Mouse (Mus musculus): ENCODE results near the gene Trpm3. TPM values are rescaled to one million over a fixed set of nuclear protein-coding genes. Genes with fewer than 3 reads are reported as not detected.

The Trpm3 gene
- total and polyA plus RNA-seq, 3 experiments: 0.49 TPM; not detected in 2

DNA sequence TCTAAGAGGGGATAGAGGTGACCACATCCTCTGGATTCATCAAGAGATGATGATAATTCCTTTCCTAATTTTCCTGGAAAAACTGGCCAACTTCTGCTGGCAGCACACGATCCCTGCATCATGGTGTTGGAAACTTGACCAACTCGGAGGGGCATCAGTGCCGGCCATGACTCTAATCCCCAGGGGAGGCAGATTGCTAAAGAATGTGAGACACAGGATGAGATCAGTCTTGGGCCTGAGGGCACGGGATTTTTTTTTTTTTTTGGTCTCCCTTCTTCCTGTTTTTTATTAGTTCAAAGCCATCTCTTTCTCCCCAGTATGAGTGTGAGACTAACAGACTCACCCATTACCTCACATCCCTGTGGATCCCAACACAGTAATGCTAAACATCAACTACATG is 855.1 kb downstream of the Trpm3 start:
- Histone ChIP-seq H3K36me3 (replicated peaks) (no peaks in the 10 kb centered on the region), H3K4me1 (ENCODE audit: insufficient read depth, low read depth, low read length) (no peaks in the 10 kb centered on the region), H3K27me3 (ENCODE audit: insufficient read depth, low read length) (no peaks in the 10 kb centered on the region), H3K9me3 (replicated peaks) (no peaks in the 10 kb centered on the region), H3K4me3 (ENCODE audit: low read depth, low read length) (no peak overlapping the region)
- TF ChIP-seq GATA2 (IDR thresholded peaks at IDR 0.05; ENCODE audit: borderline replicate concordance, low read depth, low read length): no peak
- no peak for TF ChIP-seq GATA1 (IDR thresholded peaks at IDR 0.05; ENCODE audit: borderline replicate concordance, low read length)
- TF ChIP-seq CTCF (IDR thresholded peaks at IDR 0.05; ENCODE audit: low read depth, low read length): no peak
- no peak for TF ChIP-seq TAL1 (conservative IDR thresholded peaks at IDR 0.05; ENCODE audit: low read depth, low read length)
- TF ChIP-seq POLR2AphosphoS5 (IDR thresholded peaks at IDR 0.05; ENCODE audit: insufficient replicate concordance, low read depth, low read length): no peak
- DNase-seq (ENCODE audit: low spot score) (no peak), ATAC-seq (ENCODE audit: extremely low read depth, insufficient number of reproducible peaks, low FRiP score, poor library complexity, severe bottlenecking) (no peak)

DNA sequence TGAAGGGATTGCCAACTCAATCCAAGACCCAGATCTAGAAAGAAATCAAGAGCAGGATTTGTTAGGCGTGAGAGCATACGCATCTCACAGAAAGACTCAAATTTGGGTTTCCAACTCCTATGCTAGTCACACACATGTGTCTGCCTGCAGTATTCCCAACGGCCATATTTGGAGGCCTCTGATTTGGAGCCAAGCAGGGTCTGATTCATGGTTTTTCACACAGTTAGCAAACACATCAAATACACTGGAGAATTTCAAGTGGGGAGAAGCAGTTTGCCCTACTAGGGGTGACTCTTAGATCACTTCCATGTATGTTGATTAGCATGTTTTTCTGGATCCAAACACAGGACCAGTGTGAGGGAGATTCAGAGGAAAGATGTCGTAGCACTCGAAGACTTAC is 855.7 kb downstream of the Trpm3 start:
- no peak for TF ChIP-seq POLR2AphosphoS5 (IDR thresholded peaks at IDR 0.05; ENCODE audit: insufficient replicate concordance, low read depth, low read length)
- no peak for TF ChIP-seq CTCF (IDR thresholded peaks at IDR 0.05; ENCODE audit: low read depth, low read length)
- TF ChIP-seq GATA2 (IDR thresholded peaks at IDR 0.05; ENCODE audit: borderline replicate concordance, low read depth, low read length): no peak
- no peak for TF ChIP-seq TAL1 (conservative IDR thresholded peaks at IDR 0.05; ENCODE audit: low read depth, low read length)
- TF ChIP-seq GATA1 (IDR thresholded peaks at IDR 0.05; ENCODE audit: borderline replicate concordance, low read length): no peak
- Histone ChIP-seq H3K27me3 (ENCODE audit: insufficient read depth, low read length) (no peaks in the 10 kb centered on the region), H3K9me3 (replicated peaks) (no peaks in the 10 kb centered on the region), H3K4me3 (ENCODE audit: low read depth, low read length) (no peak overlapping the region), H3K4me1 (ENCODE audit: insufficient read depth, low read depth, low read length) (no peaks in the 10 kb centered on the region), H3K36me3 (replicated peaks) (no peaks in the 10 kb centered on the region)
- ATAC-seq (ENCODE audit: extremely low read depth, insufficient number of reproducible peaks, low FRiP score, poor library complexity, severe bottlenecking) (no peak), DNase-seq (ENCODE audit: low spot score) (no peak)

DNA sequence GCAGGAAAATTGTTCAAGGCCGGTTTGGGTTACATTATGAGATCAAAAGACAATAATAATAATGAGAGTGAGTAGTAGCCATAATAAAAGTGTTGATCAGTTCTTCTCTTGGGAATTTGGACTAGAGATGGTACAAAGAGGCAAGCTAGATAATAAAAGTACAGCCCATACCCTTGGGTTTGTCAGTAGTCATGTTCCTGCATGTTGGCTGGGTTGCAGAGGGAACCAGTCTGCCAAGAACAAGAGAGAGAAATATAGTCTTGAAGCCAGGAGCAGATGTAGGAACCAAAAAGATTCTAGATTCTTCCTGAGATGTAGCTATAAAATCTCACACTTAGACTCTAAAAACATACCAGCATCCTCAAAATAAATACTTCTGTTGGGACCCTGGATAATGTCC is 861.4 kb downstream of the Trpm3 start:
- Histone ChIP-seq H3K4me3 (ENCODE audit: low read depth, low read length) (no peak overlapping the region), H3K9me3 (replicated peaks) (no peaks in the 10 kb centered on the region), H3K36me3 (replicated peaks) (no peaks in the 10 kb centered on the region), H3K4me1 (ENCODE audit: insufficient read depth, low read depth, low read length) (no peaks in the 10 kb centered on the region), H3K27me3 (ENCODE audit: insufficient read depth, low read length) (peaks cover 5% of the 10 kb centered on the region)
- DNase-seq (ENCODE audit: low spot score): no peak
- TF ChIP-seq POLR2AphosphoS5 (IDR thresholded peaks at IDR 0.05; ENCODE audit: insufficient replicate concordance, low read depth, low read length) (no peak), GATA2 (IDR thresholded peaks at IDR 0.05; ENCODE audit: borderline replicate concordance, low read depth, low read length) (no peak), GATA1 (IDR thresholded peaks at IDR 0.05; ENCODE audit: borderline replicate concordance, low read length) (no peak), TAL1 (conservative IDR thresholded peaks at IDR 0.05; ENCODE audit: low read depth, low read length) (no peak), CTCF (IDR thresholded peaks at IDR 0.05; ENCODE audit: low read depth, low read length) (no peak)
- ATAC-seq (ENCODE audit: extremely low read depth, insufficient number of reproducible peaks, low FRiP score, poor library complexity, severe bottlenecking): no peak

DNA sequence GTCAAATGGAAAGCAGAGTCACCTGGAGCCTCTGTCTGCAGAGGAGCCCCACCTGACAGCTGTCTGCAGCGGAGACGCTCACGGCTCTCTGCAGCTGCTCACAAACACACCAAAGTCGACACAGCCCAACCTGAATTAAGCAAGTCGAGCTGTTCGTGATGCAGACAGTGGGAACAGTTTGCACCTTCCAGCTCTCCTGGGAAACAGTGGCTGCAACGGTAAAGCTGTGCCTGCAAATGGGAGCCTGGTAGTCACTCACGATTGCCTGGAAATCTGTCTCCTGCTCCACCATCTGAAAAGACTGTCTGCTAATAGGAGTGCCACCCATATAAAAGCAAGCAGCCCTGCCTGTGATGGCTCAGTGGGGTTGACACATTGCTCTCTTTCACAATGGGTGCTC is 865.0 kb downstream of the Trpm3 start:
- no peak for ATAC-seq (ENCODE audit: extremely low read depth, insufficient number of reproducible peaks, low FRiP score, poor library complexity, severe bottlenecking)
- no peak for TF ChIP-seq GATA1 (IDR thresholded peaks at IDR 0.05; ENCODE audit: borderline replicate concordance, low read length)
- no peak for TF ChIP-seq CTCF (IDR thresholded peaks at IDR 0.05; ENCODE audit: low read depth, low read length)
- no peak for TF ChIP-seq TAL1 (conservative IDR thresholded peaks at IDR 0.05; ENCODE audit: low read depth, low read length)
- no peak for TF ChIP-seq GATA2 (IDR thresholded peaks at IDR 0.05; ENCODE audit: borderline replicate concordance, low read depth, low read length)
- no peak for TF ChIP-seq POLR2AphosphoS5 (IDR thresholded peaks at IDR 0.05; ENCODE audit: insufficient replicate concordance, low read depth, low read length)
- Histone ChIP-seq H3K4me1 (ENCODE audit: insufficient read depth, low read depth, low read length) (no peaks in the 10 kb centered on the region; the same call in 1 of the 2 replicates), H3K9me3 (replicated peaks) (no peaks in the 10 kb centered on the region), H3K27me3 (ENCODE audit: insufficient read depth, low read length) (peaks cover 11% of the 10 kb centered on the region), H3K36me3 (replicated peaks) (no peaks in the 10 kb centered on the region), H3K4me3 (ENCODE audit: low read depth, low read length) (no peak overlapping the region)
- no peak for DNase-seq (ENCODE audit: low spot score)

- Histone ChIP-seq H3K9me3 (replicated peaks) (no peaks in the 10 kb centered on the region), H3K36me3 (replicated peaks) (no peaks in the 10 kb centered on the region), H3K4me3 (ENCODE audit: low read depth, low read length) (no peak overlapping the region), H3K4me1 (ENCODE audit: insufficient read depth, low read depth, low read length) (no peaks in the 10 kb centered on the region; the same call in 1 of the 2 replicates), H3K27me3 (ENCODE audit: insufficient read depth, low read length) (peaks cover 11% of the 10 kb centered on the region)
- DNase-seq (ENCODE audit: low spot score) (no peak), ATAC-seq (ENCODE audit: extremely low read depth, insufficient number of reproducible peaks, low FRiP score, poor library complexity, severe bottlenecking) (no peak)
- TF ChIP-seq GATA1 (IDR thresholded peaks at IDR 0.05; ENCODE audit: borderline replicate concordance, low read length) (no peak), GATA2 (IDR thresholded peaks at IDR 0.05; ENCODE audit: borderline replicate concordance, low read depth, low read length) (no peak), TAL1 (conservative IDR thresholded peaks at IDR 0.05; ENCODE audit: low read depth, low read length) (no peak), CTCF (IDR thresholded peaks at IDR 0.05; ENCODE audit: low read depth, low read length) (no peak), POLR2AphosphoS5 (IDR thresholded peaks at IDR 0.05; ENCODE audit: insufficient replicate concordance, low read depth, low read length) (no peak)
Measured at GRCm38 (mm10) chr19:23005851-23006250, 867.0 kb downstream of the Trpm3 start.

DNA sequence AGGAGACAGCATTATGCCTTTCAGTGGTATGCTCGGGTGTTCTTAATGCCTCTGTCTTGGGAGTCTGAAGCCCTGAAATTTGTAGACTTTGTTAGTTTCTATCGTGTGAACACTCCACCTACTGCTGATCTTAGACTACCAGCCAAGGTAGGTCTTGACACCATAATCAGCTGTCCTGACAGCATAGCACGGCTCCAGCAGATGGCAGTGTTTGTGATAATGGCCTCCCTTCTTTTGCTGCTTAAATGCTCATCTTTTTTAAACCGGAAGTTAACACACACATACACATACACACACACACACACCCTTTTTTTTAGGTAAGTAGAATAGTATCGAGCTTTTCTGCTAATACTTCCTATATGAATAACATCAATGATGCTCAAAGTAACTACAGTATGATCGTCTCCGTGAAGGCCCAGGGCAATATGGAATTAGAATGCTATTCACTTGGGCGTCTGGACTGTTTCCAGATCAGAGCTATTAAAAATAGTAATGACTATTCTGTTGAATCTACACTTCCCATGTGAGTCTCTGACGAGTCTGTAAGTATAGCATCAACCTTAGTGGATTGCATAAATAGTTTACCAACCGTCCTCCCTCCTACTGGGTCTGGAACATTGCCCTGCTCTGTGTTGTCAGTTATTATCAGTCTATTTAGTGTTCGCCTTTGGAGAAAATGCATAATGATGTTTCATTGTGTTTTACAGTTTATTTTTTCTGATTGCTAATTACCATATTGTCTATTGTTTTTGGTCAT is 867.8 kb downstream of the Trpm3 start:
- ATAC-seq (ENCODE audit: extremely low read depth, insufficient number of reproducible peaks, low FRiP score, poor library complexity, severe bottlenecking) (no peak), DNase-seq (ENCODE audit: low spot score) (no peak)
- Histone ChIP-seq H3K9me3 (replicated peaks) (no peaks in the 10 kb centered on the region), H3K4me1 (ENCODE audit: insufficient read depth, low read depth, low read length) (no peaks in the 10 kb centered on the region; the same call in 1 of the 2 replicates), H3K36me3 (replicated peaks) (no peaks in the 10 kb centered on the region), H3K4me3 (ENCODE audit: low read depth, low read length) (no peak overlapping the region), H3K27me3 (ENCODE audit: insufficient read depth, low read length) (peaks cover 11% of the 10 kb centered on the region)
- TF ChIP-seq CTCF (IDR thresholded peaks at IDR 0.05; ENCODE audit: low read depth, low read length): no peak
- no peak for TF ChIP-seq POLR2AphosphoS5 (IDR thresholded peaks at IDR 0.05; ENCODE audit: insufficient replicate concordance, low read depth, low read length)
- no peak for TF ChIP-seq GATA1 (IDR thresholded peaks at IDR 0.05; ENCODE audit: borderline replicate concordance, low read length)
- no peak for TF ChIP-seq TAL1 (conservative IDR thresholded peaks at IDR 0.05; ENCODE audit: low read depth, low read length)
- no peak for TF ChIP-seq GATA2 (IDR thresholded peaks at IDR 0.05; ENCODE audit: borderline replicate concordance, low read depth, low read length)
